Mouse (Mus musculus) spleen, adult 2 months (tissue): Measurements from ENCODE around the gene Ipo4.

Experiments used
- CTCF ChIP-seq: fragments of 200-500 bp; IDR thresholded peaks from 2 replicates; pipeline ENCODE4 v1.5.1; 2011; ENCODE audit warnings: mild to moderate bottlenecking, inconsistent platforms; ENCODE audit not compliant: insufficient read depth, insufficient read length, insufficient replicate concordance; ENCODE audit errors: extremely low read depth
- POLR2A ChIP-seq: fragments of 200-500 bp; IDR thresholded peaks from 2 replicates; pipeline ENCODE4 v1.6.1; 2011; ENCODE audit warnings: low read depth, low read length, inconsistent platforms

DNA sequence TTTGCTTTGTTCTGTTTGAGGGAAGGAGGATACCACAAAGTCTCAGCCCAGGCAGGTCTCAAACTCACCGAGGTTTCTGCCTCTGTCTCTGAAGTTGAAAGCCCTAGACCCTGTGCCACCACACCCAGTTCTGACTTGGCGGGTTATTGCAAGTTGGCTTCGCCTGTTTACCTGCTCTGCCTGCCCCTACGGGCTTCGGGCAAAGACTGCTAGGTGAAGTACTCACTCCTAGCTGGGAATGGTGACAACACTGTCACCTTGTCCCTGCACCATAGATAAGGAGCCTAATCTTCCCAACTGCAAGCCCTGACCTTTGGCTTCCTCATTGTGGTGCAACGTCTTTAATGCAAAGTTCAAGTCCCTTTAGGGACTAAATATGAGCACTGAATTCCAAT lies 50.2 kb downstream of the Ipo4 start:
- TF ChIP-seq CTCF (no peak), POLR2A (no peak)
